Mouse (Mus musculus) olfactory bulb, adult 2 months (tissue): ENCODE measurements around the gene Crygn.

Experiments
- CTCF ChIP-seq: fragments of 200-500 bp; IDR thresholded peaks from 2 replicates; pipeline ENCODE4 v1.5.1; 2012; ENCODE audit warnings: low read depth, mild to moderate bottlenecking, low read length, moderate library complexity; ENCODE audit not compliant: insufficient read depth
- POLR2A ChIP-seq: fragments of 200-500 bp; IDR thresholded peaks from 2 replicates; pipeline ENCODE4 v1.6.1; 2012; ENCODE audit warnings: mild to moderate bottlenecking, low read depth, low read length, moderate library complexity; ENCODE audit not compliant: insufficient read depth

DNA sequence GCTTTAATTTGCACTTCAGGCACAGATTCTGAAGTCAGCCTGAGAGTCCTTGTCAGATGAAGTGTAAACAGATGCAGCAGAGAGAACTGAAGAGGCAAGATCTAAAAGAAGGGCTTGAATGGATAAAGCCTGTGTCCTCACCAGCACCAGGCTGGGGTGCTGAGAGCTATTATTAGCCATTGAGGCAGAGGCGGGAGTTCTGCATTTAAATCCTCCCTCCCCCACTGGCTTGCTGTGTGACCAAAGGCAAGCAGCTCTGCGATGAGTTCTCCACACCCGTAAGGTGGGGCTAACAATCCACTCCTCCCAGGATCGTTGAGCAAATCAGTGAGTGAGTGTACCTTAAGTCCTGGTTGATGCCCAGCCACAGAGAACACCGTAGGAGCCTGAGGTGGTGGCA lies 23.2 kb upstream of the Crygn start:
- TF ChIP-seq POLR2A (no peak), CTCF (no peak)
